Mouse (Mus musculus) olfactory bulb, adult 2 months (tissue): Measurements from ENCODE around the gene Nars2.

Experiments
- CTCF ChIP-seq: fragments of 200-500 bp; IDR thresholded peaks from 2 replicates; pipeline ENCODE4 v1.5.1; 2012; ENCODE audit warnings: low read depth, mild to moderate bottlenecking, low read length, moderate library complexity; ENCODE audit not compliant: insufficient read depth
- POLR2A ChIP-seq: fragments of 200-500 bp; IDR thresholded peaks from 2 replicates; pipeline ENCODE4 v1.6.1; 2012; ENCODE audit warnings: mild to moderate bottlenecking, low read depth, low read length, moderate library complexity; ENCODE audit not compliant: insufficient read depth

DNA sequence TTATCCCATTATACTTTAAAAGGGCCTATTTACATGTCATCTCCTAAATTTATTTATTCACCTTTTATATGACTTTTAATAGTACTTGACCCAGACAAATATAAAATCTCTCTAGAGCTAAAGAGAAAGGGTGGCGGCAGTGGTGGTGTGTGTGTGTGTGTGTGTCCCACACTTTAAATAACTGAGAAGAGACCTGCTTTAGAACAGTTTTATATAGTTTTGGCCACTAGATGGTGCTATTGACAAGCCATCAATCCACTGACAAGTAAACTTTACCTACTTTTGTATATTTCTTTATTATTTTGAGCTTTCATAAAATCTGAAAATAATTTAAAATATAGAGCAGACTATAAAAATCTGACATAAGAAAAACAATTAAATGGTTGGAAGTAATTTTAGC lies 19.1 kb downstream of the Nars2 start:
- TF ChIP-seq POLR2A = no peak
- no peak for TF ChIP-seq CTCF
